Mouse (Mus musculus): Measurements from ENCODE around the gene Otx2. TPM values are rescaled to one million over a fixed set of nuclear protein-coding genes. Genes with fewer than 3 reads are reported as not detected.

Otx2 gene
- total and polyA plus RNA-seq, 3 experiments, result not detected

DNA sequence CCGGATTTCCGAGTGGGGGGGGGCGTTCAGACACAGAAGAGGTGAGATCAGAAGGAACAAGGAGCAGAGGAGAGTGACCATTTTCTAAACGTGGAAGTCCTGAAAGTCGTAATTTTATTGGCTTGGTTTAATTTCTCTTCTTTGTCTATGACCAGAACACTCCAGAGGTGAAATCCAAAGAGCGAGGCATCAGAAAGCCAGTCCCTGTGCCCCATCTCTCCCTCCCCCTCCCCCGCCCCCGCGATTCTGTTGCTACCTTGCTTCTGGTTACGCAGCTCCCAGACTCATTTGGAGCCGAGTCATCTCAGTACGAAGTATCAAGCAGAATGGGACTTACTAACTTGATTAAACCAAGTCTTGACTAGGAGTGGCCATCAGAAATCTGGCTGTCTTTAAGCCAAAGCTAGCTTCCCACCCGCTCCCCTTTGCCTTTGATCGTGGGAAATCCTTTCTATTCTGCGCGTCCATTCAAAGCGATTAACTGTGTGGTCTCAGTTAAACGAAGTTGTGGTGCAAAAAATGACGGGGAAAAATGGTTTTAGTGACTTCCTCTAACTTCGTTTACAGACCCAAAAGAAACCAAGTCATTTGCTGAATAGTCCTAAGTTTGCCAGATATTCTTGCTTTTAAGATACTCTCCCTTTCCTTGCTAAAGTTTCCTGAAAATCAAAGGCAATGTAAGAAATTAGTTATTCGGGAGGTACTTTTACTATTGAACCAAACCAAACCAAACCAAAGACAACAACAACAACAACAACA is 17.6 kb downstream of the Otx2 start:
- Histone ChIP-seq H3K36me3 (ENCODE audit: control insufficient read depth in 1 of 2, insufficient read depth in 2 of 2, low read length in 2 of 2) (no peaks in the 10 kb centered on the region), H3K9ac (ENCODE audit: control insufficient read depth, low read depth, low read length, poor library complexity, severe bottlenecking) (no peak overlapping the region), H3K27me3 (ENCODE audit: control insufficient read depth in 1 of 2, insufficient read depth in 2 of 2, low read length in 2 of 2) (no peaks in the 10 kb centered on the region; a peak in 1 of 4 replicates), H3K79me2 (ENCODE audit: control insufficient read depth, insufficient read depth, low read length, poor library complexity) (no peaks in the 10 kb centered on the region), H3K4me1 (ENCODE audit: control insufficient read depth in 1 of 2, insufficient read depth in 2 of 2, low read length in 2 of 2) (no peaks in the 10 kb centered on the region), H3K4me3 (ENCODE audit: control insufficient read depth in 1 of 2, insufficient read depth in 1 of 2, low read depth in 2 of 2, low read length in 2 of 2) (no peak overlapping the region), H3K27ac (ENCODE audit: control insufficient read depth, low read depth, low read length) (no peak overlapping the region), H3K9me3 (replicated peaks; ENCODE audit: insufficient read depth, low read length) (no peaks in the 10 kb centered on the region)
- no peak for TF ChIP-seq TAL1 (IDR thresholded peaks at IDR 0.05; ENCODE audit: low read length)
- no peak for TF ChIP-seq CTCF (IDR thresholded peaks at IDR 0.05 in 2 of 3, conservative IDR thresholded peaks at IDR 0.05 in 1 of 3; ENCODE audit: control insufficient read depth in 1 of 3, insufficient read depth in 1 of 3, low read depth in 2 of 3, low read length in 3 of 3, poor library complexity in 1 of 3, severe bottlenecking in 1 of 3)
- no peak for TF ChIP-seq MYB (IDR thresholded peaks at IDR 0.05; ENCODE audit: low read depth, low read length)
- no peak for TF ChIP-seq GATA1 (IDR thresholded peaks at IDR 0.05; ENCODE audit: low read depth, low read length)
- no peak for TF ChIP-seq MXI1 (IDR thresholded peaks at IDR 0.05; ENCODE audit: low read depth, low read length)
- TF ChIP-seq JUND (IDR thresholded peaks at IDR 0.05; ENCODE audit: low read depth, low read length), result no peak
- TF ChIP-seq CHD1 (IDR thresholded peaks at IDR 0.05; ENCODE audit: low read depth, low read length), result no peak
- TF ChIP-seq CHD2 (IDR thresholded peaks at IDR 0.05; ENCODE audit: low read length), result no peak
- TF ChIP-seq USF2 (IDR thresholded peaks at IDR 0.05; ENCODE audit: borderline replicate concordance in 1 of 2, insufficient read depth in 1 of 2, low read depth in 1 of 2, low read length in 2 of 2), result no peak
- no peak for TF ChIP-seq MEF2A (IDR thresholded peaks at IDR 0.05; ENCODE audit: extremely low read depth, insufficient replicate concordance, low read depth, low read length, poor library complexity, severe bottlenecking)
- no peak for TF ChIP-seq MAX (IDR thresholded peaks at IDR 0.05; ENCODE audit: low read length)
- TF ChIP-seq ZKSCAN1 (IDR thresholded peaks at IDR 0.05; ENCODE audit: low read depth, low read length), result no peak
- no peak for TF ChIP-seq NRF1 (IDR thresholded peaks at IDR 0.05; ENCODE audit: insufficient read depth, low read depth, low read length, poor library complexity, severe bottlenecking)
- TF ChIP-seq E2F4 (IDR thresholded peaks at IDR 0.05; ENCODE audit: borderline replicate concordance, low read depth, low read length), result no peak
- no peak for TF ChIP-seq MAFK (IDR thresholded peaks at IDR 0.05; ENCODE audit: borderline replicate concordance, low read depth, low read length)
- no peak for TF ChIP-seq SIN3A (IDR thresholded peaks at IDR 0.05; ENCODE audit: low read length)
- DNase-seq (ENCODE audit: low read depth, low spot score), result no peak

- no peaks in the 10 kb centered on the region for H3K36me3 ChIP-seq (ENCODE audit: control insufficient read depth in 1 of 2, insufficient read depth in 2 of 2, low read length in 2 of 2)
- H3K9ac ChIP-seq (ENCODE audit: control insufficient read depth, low read depth, low read length, poor library complexity, severe bottlenecking), result no peak overlapping the region
- no peak for TF ChIP-seq NRF1 (IDR thresholded peaks at IDR 0.05; ENCODE audit: insufficient read depth, low read depth, low read length, poor library complexity, severe bottlenecking)
- no peaks in the 10 kb centered on the region; a peak in 1 of 4 replicates for H3K27me3 ChIP-seq (ENCODE audit: control insufficient read depth in 1 of 2, insufficient read depth in 2 of 2, low read length in 2 of 2)
- H3K27ac ChIP-seq (ENCODE audit: control insufficient read depth, low read depth, low read length), result no peak overlapping the region
- H3K79me2 ChIP-seq (ENCODE audit: control insufficient read depth, insufficient read depth, low read length, poor library complexity), result no peaks in the 10 kb centered on the region
- H3K9me3 ChIP-seq (replicated peaks; ENCODE audit: insufficient read depth, low read length), result no peaks in the 10 kb centered on the region
- no peak overlapping the region for H3K4me3 ChIP-seq (ENCODE audit: control insufficient read depth in 1 of 2, insufficient read depth in 1 of 2, low read depth in 2 of 2, low read length in 2 of 2)
- H3K4me1 ChIP-seq (ENCODE audit: control insufficient read depth in 1 of 2, insufficient read depth in 2 of 2, low read length in 2 of 2), result no peaks in the 10 kb centered on the region
- no peak for DNase-seq (ENCODE audit: low read depth, low spot score)
These were observed 18.4 kb downstream of the Otx2 start for GRCm38 (mm10) chr14:48655073-48655791.
